In genomic region chr2:33432877-33433276, GRCm38 (mm10) we compare ENCODE assay signal across 9 mouse cellular contexts. TPM values are rescaled to one million over a fixed set of nuclear protein-coding genes. Genes with fewer than 3 reads are reported as not detected.
A peak's percentile ranks its signal among the peaks of the same experiment; 100 is the strongest.
DNase-seq lines count a peak whose midpoint lies in the region; TF ChIP-seq lines count a peak whose summit lies in the region.
"Had no signal": no experiment of that assay in that cellular context is flagged by ENCODE, and none has a peak within 500 bp of the region (broad histone marks: within the 10 kb centered on the region; RNA-seq: fewer than 3 reads in every experiment).

No protein-coding gene starts in this region.

- no peaks in the 10 kb centered on the region for H3K9me3 ChIP-seq in MEL (replicated peaks; ENCODE audit: insufficient read depth, low read length)
- H3K9me3 ChIP-seq in hindbrain, embryonic 10.5 days = no peaks in the 10 kb centered on the region
- H3K9me3 ChIP-seq: lung, embryonic 15.5 days had no signal

- no peak overlapping the region for H3K4me3 ChIP-seq in MEL (ENCODE audit: control insufficient read depth in 1 of 2, insufficient read depth in 1 of 2, low read depth in 2 of 2, low read length in 2 of 2)
- no peak overlapping the region for H3K4me3 ChIP-seq in hindbrain, embryonic 10.5 days
- H3K4me3 ChIP-seq: lung, embryonic 15.5 days had no signal

- intact Hi-C loops in heart, postnatal 10 days (cut with DNase I) = no loop called here

- peaks cover 0 to 11% of the 10 kb centered on the region in 2 experiments; a peak in 2 of 4 replicates for H3K36me3 ChIP-seq in MEL (ENCODE audit: control insufficient read depth in 1 of 2, insufficient read depth in 2 of 2, low read length in 2 of 2)
- H3K36me3 ChIP-seq in hindbrain, embryonic 10.5 days = peaks cover 5% of the 10 kb centered on the region

- no peak overlapping the region for H3K9ac ChIP-seq in MEL (ENCODE audit: control insufficient read depth, low read depth, low read length, poor library complexity, severe bottlenecking)
- H3K9ac ChIP-seq: lung, embryonic 15.5 days had no signal

- 52% methylated on average over 5 of the region's 5 CpGs for whole genome bisulfite sequencing in hindbrain, embryonic 10.5 days

- peak; percentile 48 to 63 for DNase-seq in heart, postnatal 10 days
- no peak for DNase-seq in heart, adult 8-10 months (ENCODE audit: low spot score)
- peak; percentile 24 for DNase-seq in 3134 (ENCODE audit: extremely low read depth, insufficient read length, low spot score)
- peak; percentile 79 for DNase-seq in MEL (ENCODE audit: low read depth, low spot score)
- peak; percentile 5 to 71 for DNase-seq in cerebellum, postnatal 25 days
- DNase-seq in kidney, postnatal 36 days = peak; percentile 82 to 86
- peak; percentile 74 for DNase-seq in retina, embryonic 14.5 days (ENCODE audit: low spot score)
- DNase-seq in hindbrain, embryonic 10.5 days (ENCODE audit: low spot score) = no peak

- no peak for TF ChIP-seq EP300 in MEL (IDR thresholded peaks at IDR 0.05; ENCODE audit: low read depth in 1 of 2, low read length in 2 of 2)

- TF ChIP-seq POLR2A in MEL (IDR thresholded peaks at IDR 0.05; ENCODE audit: control insufficient read depth in 1 of 2, insufficient read depth in 1 of 2, low read depth in 1 of 2, low read length in 2 of 2, poor library complexity in 1 of 2) = no peak

- peak; percentile 51 to 67 (median 66) for TF ChIP-seq CTCF in MEL (IDR thresholded peaks at IDR 0.05 in 2 of 3, conservative IDR thresholded peaks at IDR 0.05 in 1 of 3; ENCODE audit: control insufficient read depth in 1 of 3, insufficient read depth in 1 of 3, low read depth in 2 of 3, low read length in 3 of 3, poor library complexity in 1 of 3, severe bottlenecking in 1 of 3)

- TF ChIP-seq RAD21 in MEL (IDR thresholded peaks at IDR 0.05; ENCODE audit: low read depth, low read length) = peak; percentile 26

- H3K27ac ChIP-seq in MEL (ENCODE audit: control insufficient read depth, low read depth, low read length) = no peak overlapping the region
- no peak overlapping the region for H3K27ac ChIP-seq in hindbrain, embryonic 10.5 days
- H3K27ac ChIP-seq: lung, embryonic 15.5 days had no signal

- peaks cover 0 to 9% of the 10 kb centered on the region in 2 experiments; a peak in 3 of 4 replicates for H3K4me1 ChIP-seq in MEL (ENCODE audit: control insufficient read depth in 1 of 2, insufficient read depth in 2 of 2, low read length in 2 of 2)
- peaks cover 62% of the 10 kb centered on the region for H3K4me1 ChIP-seq in hindbrain, embryonic 10.5 days (replicated peaks)

- H3K79me2 ChIP-seq in MEL (ENCODE audit: control insufficient read depth, insufficient read depth, low read length, poor library complexity) = peaks cover 23% of the 10 kb centered on the region

- no peaks in the 10 kb centered on the region for H3K27me3 ChIP-seq in MEL (ENCODE audit: control insufficient read depth in 1 of 2, insufficient read depth in 2 of 2, low read length in 2 of 2)
- H3K27me3 ChIP-seq in hindbrain, embryonic 10.5 days (ENCODE audit: insufficient read depth, poor library complexity, severe bottlenecking) = peaks cover 16% of the 10 kb centered on the region; the same call in 1 of the 2 replicates
- H3K27me3 ChIP-seq: lung, embryonic 15.5 days had no signal

TF ChIP-seq in MEL, 35 proteins besides CTCF, POLR2A, EP300 and RAD21:
- TF ChIP-seq USF1 (IDR thresholded peaks at IDR 0.05; ENCODE audit: low read depth, low read length) = no peak
- peak; percentile 51 for TF ChIP-seq SMC3 (IDR thresholded peaks at IDR 0.05; ENCODE audit: low read depth, low read length)
- 0 out of 2 replicates have a peak, but pooled peaks have one; percentile 2 for TF ChIP-seq ZC3H11A (IDR thresholded peaks at IDR 0.05; ENCODE audit: low read depth, low read length)
- TF ChIP-seq MAZ (IDR thresholded peaks at IDR 0.05; ENCODE audit: low read depth, low read length) = no peak

RNA-seq across cellular contexts. Expression of gene Zbtb34, which starts 1.8 kb away (rescaled TPM):
- total RNA-seq in heart, postnatal 10 days (2021) = 10 to 100 TPM; 20.6 to 21.5 TPM
- 1 to 10 TPM; 5.6 to 6.9 (median 6.5) TPM for total RNA-seq in heart, adult 8-10 months (2022)
- 9.6 and 9.7 TPM in 2 replicates for total RNA-seq in MEL (2012; rRNA removed)
- polyA plus RNA-seq in MEL (2012; ENCODE audit: insufficient read depth in 1 of 2, insufficient read length in 2 of 2, low read depth in 1 of 2, low replicate concordance in 2 of 2, missing spikeins in 1 of 2) = 10 to 100 TPM in 1 of 2 experiments, not detected in 1; 10.1 TPM
- polyA plus RNA-seq in hindbrain, embryonic 10.5 days (2016; fragmentation: Nextera tagmentation; extraction: Ambion mirVana) = 7.2 and 8.2 TPM in 2 replicates

RNA-seq across cellular contexts. Expression of gene Zbtb43, which starts 35.5 kb away (rescaled TPM):
- total RNA-seq in heart, postnatal 10 days (2021) = 10 to 100 TPM; 20.1 to 20.5 TPM
- 10 to 100 TPM; 17.0 to 19.1 (median 17.5) TPM for total RNA-seq in heart, adult 8-10 months (2022)
- 13.7 and 17.7 TPM in 2 replicates for total RNA-seq in MEL (2012; rRNA removed)
- polyA plus RNA-seq in MEL (2012; ENCODE audit: insufficient read depth in 1 of 2, insufficient read length in 2 of 2, low read depth in 1 of 2, low replicate concordance in 2 of 2, missing spikeins in 1 of 2) = 10 to 100 TPM in 1 of 2 experiments, not detected in 1; 15.5 TPM
- polyA plus RNA-seq in hindbrain, embryonic 10.5 days (2016; fragmentation: Nextera tagmentation; extraction: Ambion mirVana) = 19.0 and 22.7 TPM in 2 replicates

Comparison
In these comparisons a context has a peak if more than half of its experiments do, and no peak if none do; other contexts are left out.
1. DNase-seq: peak in heart, postnatal 10 days (2 of 2), 3134 (single experiment), MEL (single experiment), cerebellum, postnatal 25 days (2 of 2), kidney, postnatal 36 days (2 of 2) and retina, embryonic 14.5 days (single experiment); none in heart, adult 8-10 months (single experiment) and hindbrain, embryonic 10.5 days (single experiment).